Mouse (Mus musculus) kidney, postnatal 0 days (tissue): ENCODE results near the gene Aunip. TPM values are rescaled to one million over a fixed set of nuclear protein-coding genes. Genes with fewer than 3 reads are reported as not detected.

Experiments used
- ATAC-seq: fragments of 200-750 bp; cut with Nextera tagmentation; replicated peaks from 2 replicates; pipeline ENCODE4 v1.8.0; 2017; ENCODE audit warnings: low read depth, moderate number of reproducible peaks, moderate TSS enrichment, moderate library complexity; ENCODE audit not compliant: low FRiP score
- DNase-seq: peaks from one replicate; pipeline ENCODE4 v3.0.0-alpha.2; 2016; ENCODE audit warnings: low spot score
- H3K27ac ChIP-seq: fragments of 300-500 bp; sonication (generic); 2 replicates; pipeline ENCODE4 v1.5.1; 2014; ENCODE audit warnings: mild to moderate bottlenecking
- H3K27me3 ChIP-seq: fragments of 300-500 bp; sonication (generic); 2 replicates; pipeline ENCODE4 v1.6.1; 2014; ENCODE audit warnings: low read length, mixed read lengths; ENCODE audit not compliant: insufficient read depth
- H3K36me3 ChIP-seq: fragments of 300-500 bp; sonication (generic); 2 replicates; pipeline ENCODE4 v1.6.1; 2014; ENCODE audit warnings: low read length, mixed read lengths; ENCODE audit not compliant: insufficient read depth
- H3K4me1 ChIP-seq: fragments of 300-500 bp; sonication (generic); replicated peaks from 2 replicates; pipeline ENCODE4 v1.6.1; 2014; ENCODE audit warnings: antibody characterized with exemption, low read length, mixed read lengths; ENCODE audit not compliant: insufficient read depth
- H3K4me2 ChIP-seq: fragments of 300-500 bp; sonication (generic); 2 replicates; pipeline ENCODE4 v1.6.1; 2014; ENCODE audit warnings: mild to moderate bottlenecking, low read length, moderate library complexity, mixed read lengths
- H3K4me3 ChIP-seq: fragments of 300-500 bp; sonication (generic); replicated peaks from 2 replicates; pipeline ENCODE4 v1.5.1; 2014; ENCODE audit warnings: low read depth, low read length
- H3K9ac ChIP-seq: fragments of 300-500 bp; sonication (generic); 2 replicates; pipeline ENCODE4 v1.6.1; 2014; ENCODE audit warnings: low read depth, low read length
- H3K9me3 ChIP-seq: fragments of 300-500 bp; sonication (generic); replicated peaks from 2 replicates; pipeline ENCODE4 v1.6.1; 2016; ENCODE audit warnings: low read length, inconsistent platforms, mixed read lengths
- CTCF ChIP-seq: IDR thresholded peaks from 2 replicates; pipeline ENCODE4 v1.5.1; 2016; ENCODE audit warnings: antibody characterized with exemption, low read depth, mild to moderate bottlenecking, moderate library complexity
- WGBS: fragments of 180-500 bp; shearing (Covaris S2); extraction: QIAGEN DNeasy Blood & Tissue Kit; methylation state at CpG from one replicate; pipeline ENCODE4 v1.1.7; 2014; 5-methylcytosine and 5-hydroxymethylcytosine counted together
- polyA plus RNA-seq: library from polyadenylated mRNA; unstranded; fragments of >200 nt; fragmentation: Nextera tagmentation; extraction: Ambion mirVana; gene quantifications from 2 replicates; pipeline ENCODE4 v1.2.1, GENCODE M21; 2015

Aunip gene
- polyA plus RNA-seq, 1 experiment from 2014 or later = 5.2 TPM

DNA sequence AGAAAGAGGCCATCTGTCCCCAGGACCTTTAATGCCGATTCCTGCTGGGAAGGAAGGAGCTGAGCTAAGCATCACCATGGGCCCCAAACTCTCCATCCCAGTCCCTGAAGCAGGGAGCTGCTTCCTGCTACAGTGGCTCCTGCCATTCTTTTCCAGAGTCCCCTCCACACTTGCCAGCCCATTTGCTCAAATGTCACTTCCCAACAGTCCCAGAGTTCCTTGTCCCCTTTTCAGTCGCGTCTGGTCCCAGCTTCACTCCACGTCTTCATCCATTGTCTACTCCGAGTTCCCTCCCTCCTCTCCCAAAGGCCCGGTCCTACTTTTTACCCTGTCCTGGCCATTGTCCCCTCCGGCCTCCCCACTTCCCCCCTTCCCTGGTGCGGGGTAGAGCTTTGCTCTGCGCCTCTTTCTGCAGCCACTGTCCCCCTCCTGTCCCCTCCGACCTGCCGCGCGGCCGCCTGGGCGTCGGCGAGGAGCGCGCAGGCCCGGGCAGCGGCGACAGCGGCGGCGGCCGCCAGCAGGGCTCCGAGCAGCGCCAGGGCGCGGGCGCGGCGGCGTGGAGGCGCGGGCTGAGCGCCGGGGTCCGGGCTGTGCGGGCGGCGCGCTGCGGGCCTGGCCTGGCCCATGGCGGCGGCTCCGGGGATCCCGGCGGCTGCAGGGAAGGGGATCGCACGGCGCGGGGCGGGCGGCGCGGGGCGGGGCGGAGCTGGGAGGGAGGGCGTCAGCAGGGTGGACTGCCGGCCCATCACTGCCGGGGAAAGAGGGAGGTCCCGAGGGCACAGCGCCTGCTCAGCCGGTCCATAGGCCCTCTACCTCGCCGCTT is 40.9 kb downstream of the Aunip start, which contains the start of gene Selenon:
Selenon (minus strand) TSS at position 673 of the 823 bp plus-strand sequence.
- Histone ChIP-seq H3K4me3 (peak within 1 kb of the TSS; percentile 61), H3K4me1 (no peaks in the 10 kb centered on the region; the same call in 1 of the 2 replicates), H3K27ac (peak within 1 kb of the TSS; percentile 80), H3K4me2 (peak within 1 kb of the TSS; percentile 82), H3K36me3 (0 out of 2 replicates have a peak, but pooled peaks cover 5% of the 10 kb centered on the region), H3K9ac (peak within 1 kb of the TSS; percentile 89), H3K27me3 (no peaks in the 10 kb centered on the region), H3K9me3 (peaks cover 5% of the 10 kb centered on the region)
- DNase-seq (peak; percentile 87), ATAC-seq (peak; percentile 80)
- under 1% methylated on average over 60 of the region's 67 CpGs for WGBS
- no peak for TF ChIP-seq CTCF

DNA sequence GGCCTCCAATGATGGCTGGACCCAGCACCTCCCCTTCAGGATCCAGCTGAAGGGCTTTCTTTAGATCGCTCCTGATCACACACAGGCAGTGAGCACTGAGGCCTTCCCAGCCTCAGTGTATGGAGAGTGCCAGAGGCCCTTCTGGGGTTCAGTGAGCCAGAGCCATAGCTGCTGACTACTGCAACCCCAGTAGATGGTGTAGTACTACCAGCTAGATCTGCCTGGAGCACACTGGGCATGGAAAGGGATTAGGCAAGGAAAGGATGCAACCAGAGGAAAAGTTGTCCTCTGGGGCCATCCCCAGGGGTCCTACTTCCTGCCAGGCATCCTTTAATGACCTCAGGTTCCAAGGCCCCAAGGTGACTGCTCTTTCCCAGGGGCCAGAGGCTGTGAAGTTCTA is 42.8 kb downstream of the Aunip start:
- Histone ChIP-seq H3K4me2 (no peak overlapping the region), H3K4me3 (no peak overlapping the region), H3K36me3 (0 out of 2 replicates have a peak, but pooled peaks cover 3% of the 10 kb centered on the region), H3K27ac (no peak overlapping the region), H3K9me3 (peaks cover 5% of the 10 kb centered on the region), H3K4me1 (no peaks in the 10 kb centered on the region; the same call in 1 of the 2 replicates), H3K27me3 (no peaks in the 10 kb centered on the region), H3K9ac (no peak overlapping the region)
- peak; percentile 46; the same call in 1 of the 2 replicates for TF ChIP-seq CTCF
- 77% methylated on average over 1 of the region's 1 CpGs for WGBS
- ATAC-seq (no peak), DNase-seq (peak; percentile 24)

- no peak overlapping the region for H3K9ac ChIP-seq
- H3K4me2 ChIP-seq = no peak overlapping the region
- no peaks in the 10 kb centered on the region for H3K27me3 ChIP-seq
- WGBS = 51% methylated on average over 8 of the region's 8 CpGs
- no peak overlapping the region for H3K27ac ChIP-seq
- peak; percentile 63 for TF ChIP-seq CTCF
- H3K4me1 ChIP-seq = no peaks in the 10 kb centered on the region; the same call in 1 of the 2 replicates
- no peaks in the 10 kb centered on the region for H3K9me3 ChIP-seq
- peak; percentile 54 for DNase-seq
- H3K4me3 ChIP-seq = no peak overlapping the region
- no peaks in the 10 kb centered on the region for H3K36me3 ChIP-seq
- no peak for ATAC-seq
These were observed 45.3 kb downstream of the Aunip start for GRCm38 (mm10) chr4:134555956-134556580.

GRCm38 (mm10) chr4:134557626-134558249 is 46.9 kb downstream of the Aunip start:
- H3K4me1 ChIP-seq = no peaks in the 10 kb centered on the region
- no peak overlapping the region for H3K4me2 ChIP-seq
- no peaks in the 10 kb centered on the region for H3K9me3 ChIP-seq
- H3K27ac ChIP-seq = no peak overlapping the region
- ATAC-seq = no peak
- H3K4me3 ChIP-seq = no peak overlapping the region
- H3K27me3 ChIP-seq = no peaks in the 10 kb centered on the region
- H3K9ac ChIP-seq = no peak overlapping the region
- peak; percentile 18; the same call in 1 of the 2 replicates for TF ChIP-seq CTCF
- 15% methylated on average over 16 of the region's 16 CpGs for WGBS
- peak; percentile 66 for DNase-seq
- no peaks in the 10 kb centered on the region for H3K36me3 ChIP-seq

DNA sequence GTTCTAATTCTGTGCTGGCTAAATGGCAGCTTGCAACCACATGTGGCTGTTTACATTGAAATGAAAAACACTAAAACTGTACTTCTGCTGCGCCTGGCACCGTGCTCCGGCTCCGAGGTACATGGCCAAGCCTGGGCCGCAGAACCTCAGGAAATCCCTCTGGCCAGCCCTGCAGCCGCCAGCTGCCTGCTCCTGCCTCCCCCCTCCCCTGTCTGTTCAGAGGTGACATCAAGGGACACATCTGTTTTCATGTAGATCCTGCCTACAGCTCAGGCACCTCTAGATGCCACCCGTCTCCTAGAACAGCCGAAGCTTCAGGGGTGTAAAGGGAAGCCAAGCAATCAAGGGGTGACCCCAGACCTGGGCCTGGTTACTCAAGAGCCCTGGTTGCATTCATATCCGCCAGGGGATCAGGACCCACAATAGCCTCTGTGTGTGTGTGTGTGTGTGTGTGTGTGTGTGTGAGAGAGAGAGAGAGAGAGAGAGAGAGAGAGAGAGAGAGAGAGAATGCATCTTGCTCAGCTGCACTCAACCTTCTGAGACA is 47.8 kb downstream of the Aunip start:
- no peak for TF ChIP-seq CTCF
- WGBS = 57% methylated on average over 9 of the region's 9 CpGs
- Histone ChIP-seq H3K4me1 (no peaks in the 10 kb centered on the region), H3K27me3 (no peaks in the 10 kb centered on the region), H3K36me3 (no peaks in the 10 kb centered on the region), H3K9me3 (no peaks in the 10 kb centered on the region), H3K9ac (no peak overlapping the region), H3K4me2 (no peak overlapping the region), H3K4me3 (no peak overlapping the region), H3K27ac (no peak overlapping the region)
- ATAC-seq = no peak
- no peak for DNase-seq

DNA sequence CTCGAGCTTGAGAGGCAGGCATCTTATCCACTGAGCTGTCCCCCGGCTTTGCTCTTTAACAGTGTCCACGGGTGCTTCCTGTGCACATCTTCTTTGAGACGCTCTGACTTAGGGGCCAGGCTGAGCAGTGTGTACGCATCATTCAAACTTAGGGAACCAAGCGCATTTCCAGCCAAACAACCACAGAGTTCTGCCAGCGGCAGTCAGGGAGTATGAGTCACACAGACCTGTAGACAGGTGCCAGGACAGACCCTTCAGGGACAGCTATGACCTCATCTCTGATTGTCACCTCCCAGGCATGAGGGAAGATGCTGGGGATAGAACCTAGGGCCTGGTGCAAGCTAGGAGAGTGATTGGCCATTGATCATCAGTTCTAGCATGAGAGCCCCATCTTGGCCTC is 48.4 kb downstream of the Aunip start:
- Histone ChIP-seq H3K27ac (no peak overlapping the region), H3K36me3 (no peaks in the 10 kb centered on the region), H3K27me3 (no peaks in the 10 kb centered on the region), H3K4me2 (no peak overlapping the region), H3K9me3 (no peaks in the 10 kb centered on the region), H3K9ac (no peak overlapping the region), H3K4me1 (no peaks in the 10 kb centered on the region), H3K4me3 (no peak overlapping the region)
- WGBS = 77% methylated on average over 7 of the region's 7 CpGs
- ATAC-seq (no peak), DNase-seq (no peak)
- TF ChIP-seq CTCF = no peak
